Mouse (Mus musculus): ENCODE results near the gene Eif2ak3.
A peak's percentile ranks its signal among the peaks of the same experiment; 100 is the strongest.
"Not testable (repeated sequence)": the region's sequence is repeated elsewhere in the genome, so short reads cannot be mapped to it uniquely, and the experiment has no call there.

The Eif2ak3 gene

GRCm38 (mm10) chr6:70844002-70844804 is at the start of gene Eif2ak3:
Gene Eif2ak3, plus strand, starts transcription at chr6:70844515.
- peak; percentile 95 for DNase-seq (ENCODE audit: low read depth)

DNA sequence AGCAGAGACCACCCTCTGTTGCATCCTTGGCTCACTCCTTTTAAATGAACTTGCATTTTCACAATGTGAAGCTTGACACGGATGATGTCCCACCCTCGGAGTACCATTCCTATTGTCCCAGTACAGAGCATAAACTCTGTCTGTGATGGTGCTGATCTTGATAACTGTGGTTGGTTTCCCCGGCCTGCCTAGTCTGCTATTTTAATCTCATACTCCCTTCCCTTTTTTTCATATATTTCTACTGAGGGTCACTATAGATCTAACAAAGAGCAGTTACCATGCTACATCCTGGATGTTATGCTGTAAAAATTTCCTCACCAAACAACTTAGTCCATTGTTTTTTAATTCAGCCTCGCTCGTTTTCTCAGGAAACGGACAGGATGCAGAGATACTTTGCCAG is 47.4 kb upstream of the Eif2ak3 start:
- DNase-seq (ENCODE audit: low read depth), result no peak

- no peak for DNase-seq (ENCODE audit: low read depth)
Measured at GRCm38 (mm10) chr6:70797581-70798251, 46.6 kb upstream of the Eif2ak3 start.

- DNase-seq (ENCODE audit: low read depth), result no peak
Measured at GRCm38 (mm10) chr6:70804632-70805031, 39.7 kb upstream of the Eif2ak3 start.

DNA sequence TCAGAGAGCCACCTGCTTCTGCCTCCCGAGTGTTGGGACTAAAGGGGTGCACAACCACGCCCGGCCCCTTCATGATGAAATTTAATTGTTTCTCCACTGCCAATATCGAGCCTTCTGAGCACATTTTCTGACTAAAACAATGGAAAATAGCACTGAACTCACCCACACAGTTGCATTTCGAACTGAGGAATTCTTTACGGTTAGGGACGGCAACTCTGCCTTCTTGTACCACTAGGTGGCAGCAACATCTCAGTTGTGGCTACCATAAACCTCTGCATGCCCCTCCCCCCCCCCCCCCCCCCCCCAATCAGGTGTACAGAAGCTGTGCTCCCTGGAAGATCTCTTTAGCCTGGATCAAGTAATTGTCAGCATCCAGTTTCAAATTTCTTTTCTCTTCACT is 39.0 kb upstream of the Eif2ak3 start:
- DNase-seq (ENCODE audit: low read depth), result no peak

GRCm38 (mm10) chr6:70805820-70806513 is 38.3 kb upstream of the Eif2ak3 start:
- peak; percentile 76 for DNase-seq (ENCODE audit: low read depth)

GRCm38 (mm10) chr6:70806514-70806912 is 37.8 kb upstream of the Eif2ak3 start:
- no peak for DNase-seq (ENCODE audit: low read depth)

DNA sequence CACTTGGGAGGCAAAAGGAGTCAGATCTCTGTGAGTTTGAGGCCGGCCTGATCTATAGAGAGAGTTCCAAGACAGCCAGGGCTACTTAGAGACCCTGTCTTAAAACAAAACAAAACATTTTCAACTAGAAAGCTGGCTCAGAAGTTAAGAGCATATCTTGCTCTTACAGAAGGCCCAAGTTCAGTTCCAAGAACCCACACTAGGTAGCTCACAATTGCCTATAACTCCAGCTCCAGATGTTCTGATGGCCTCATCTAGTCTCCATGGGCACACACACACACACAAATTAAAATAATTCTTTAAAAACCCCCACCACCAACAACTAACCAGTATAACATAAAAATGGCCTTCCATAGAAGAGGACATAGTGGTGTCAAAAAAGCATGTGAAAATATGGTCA is 33.8 kb upstream of the Eif2ak3 start:
- no peak for DNase-seq (ENCODE audit: low read depth)

DNA sequence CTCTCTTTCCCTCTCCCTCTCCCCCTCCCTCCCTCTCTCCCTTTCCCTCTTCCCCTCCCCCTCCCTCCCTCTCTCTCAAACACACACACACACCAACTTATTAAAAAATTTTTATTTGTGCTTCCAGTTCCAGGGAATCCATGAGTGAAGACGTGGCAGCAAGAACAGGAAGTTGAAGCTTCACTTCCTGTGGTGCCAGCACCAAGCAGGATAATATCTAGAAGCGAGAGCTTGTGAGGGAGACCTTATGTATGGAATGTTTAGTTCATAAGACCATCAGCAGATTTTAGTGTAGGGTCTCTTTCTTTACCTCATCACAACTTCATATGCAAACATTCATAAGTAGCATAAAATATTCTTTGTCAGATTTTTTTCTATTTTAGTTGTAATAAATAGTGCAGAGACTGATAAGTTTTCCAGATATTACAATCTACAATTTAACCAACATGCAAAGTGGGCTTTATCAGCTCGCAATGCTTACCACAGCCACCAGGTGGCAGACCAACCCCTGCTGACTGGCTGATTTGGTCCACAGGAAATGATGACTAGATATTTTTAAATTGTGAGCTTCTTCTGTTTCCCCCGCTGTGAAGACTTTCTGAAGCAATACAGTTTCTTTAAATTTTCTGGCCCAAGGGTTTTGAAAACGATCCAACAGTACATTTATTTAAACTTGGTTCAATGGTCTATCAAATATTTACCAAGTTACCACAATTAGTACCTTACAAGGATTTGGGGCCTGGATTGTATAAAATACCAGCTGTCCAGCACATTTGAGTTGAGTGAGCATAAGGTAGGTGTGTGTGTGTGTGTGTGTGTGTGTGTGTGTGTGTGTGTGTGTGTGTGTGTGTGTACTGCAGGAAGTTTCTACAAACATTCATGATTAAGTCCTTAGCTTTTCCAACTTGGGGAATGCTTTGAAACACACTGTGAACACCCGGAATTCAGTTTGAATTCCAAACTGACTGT is 32.5 kb upstream of the Eif2ak3 start:
- peak; percentile 76 for DNase-seq (ENCODE audit: low read depth)

DNA sequence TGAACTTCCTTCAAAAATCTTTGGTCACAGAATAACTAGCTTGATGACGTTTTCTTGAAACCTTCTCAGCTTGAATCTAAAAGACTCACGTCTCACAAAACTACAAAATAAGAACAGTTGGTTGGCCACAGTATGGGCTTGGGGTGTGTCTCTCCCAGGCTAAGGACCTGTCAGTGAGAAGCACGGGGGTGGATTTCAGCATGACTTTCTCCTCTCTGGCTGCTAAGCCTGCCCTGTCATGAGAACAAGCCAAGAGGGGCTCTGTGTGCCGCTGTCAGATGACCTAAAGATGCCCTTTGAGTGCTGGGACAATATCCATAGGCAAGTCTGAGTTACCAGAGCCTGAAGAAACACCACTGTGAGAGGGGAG is 31.8 kb upstream of the Eif2ak3 start:
- DNase-seq (ENCODE audit: low read depth), result no peak

GRCm38 (mm10) chr6:70813921-70814628 is 30.2 kb upstream of the Eif2ak3 start:
- DNase-seq (ENCODE audit: low read depth), result no peak

- DNase-seq (ENCODE audit: low read depth), result no peak
Measured at GRCm38 (mm10) chr6:70814629-70814950, 29.7 kb upstream of the Eif2ak3 start.

GRCm38 (mm10) chr6:70815471-70815870 is 28.8 kb upstream of the Eif2ak3 start:
- no peak for DNase-seq (ENCODE audit: low read depth)

DNA sequence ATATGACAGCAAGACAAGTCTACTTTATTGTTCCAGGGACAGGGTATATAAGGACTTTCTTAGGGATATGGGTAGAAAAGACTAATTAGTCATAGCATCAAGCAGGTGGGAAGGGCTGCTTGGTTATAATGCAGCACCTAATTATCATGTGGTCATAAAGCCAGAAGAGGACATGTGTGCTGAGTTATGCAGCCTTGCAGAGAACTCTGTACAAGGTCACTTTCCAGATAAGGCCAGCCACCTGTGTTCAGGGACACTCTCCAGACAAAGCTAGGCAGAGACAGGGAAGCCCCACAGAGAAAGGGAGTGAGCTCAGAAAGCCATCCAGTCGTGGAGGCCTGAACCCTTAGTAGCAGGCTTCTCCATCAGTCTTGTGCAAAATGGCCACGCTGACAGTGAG is 22.7 kb upstream of the Eif2ak3 start:
- no peak for DNase-seq (ENCODE audit: low read depth)

- no peak for DNase-seq (ENCODE audit: low read depth)
Measured at GRCm38 (mm10) chr6:70822386-70822910, 21.9 kb upstream of the Eif2ak3 start.

- not testable (repeated sequence) for DNase-seq (ENCODE audit: low read depth)
Measured at GRCm38 (mm10) chr6:70823277-70823676, 21.0 kb upstream of the Eif2ak3 start.

DNA sequence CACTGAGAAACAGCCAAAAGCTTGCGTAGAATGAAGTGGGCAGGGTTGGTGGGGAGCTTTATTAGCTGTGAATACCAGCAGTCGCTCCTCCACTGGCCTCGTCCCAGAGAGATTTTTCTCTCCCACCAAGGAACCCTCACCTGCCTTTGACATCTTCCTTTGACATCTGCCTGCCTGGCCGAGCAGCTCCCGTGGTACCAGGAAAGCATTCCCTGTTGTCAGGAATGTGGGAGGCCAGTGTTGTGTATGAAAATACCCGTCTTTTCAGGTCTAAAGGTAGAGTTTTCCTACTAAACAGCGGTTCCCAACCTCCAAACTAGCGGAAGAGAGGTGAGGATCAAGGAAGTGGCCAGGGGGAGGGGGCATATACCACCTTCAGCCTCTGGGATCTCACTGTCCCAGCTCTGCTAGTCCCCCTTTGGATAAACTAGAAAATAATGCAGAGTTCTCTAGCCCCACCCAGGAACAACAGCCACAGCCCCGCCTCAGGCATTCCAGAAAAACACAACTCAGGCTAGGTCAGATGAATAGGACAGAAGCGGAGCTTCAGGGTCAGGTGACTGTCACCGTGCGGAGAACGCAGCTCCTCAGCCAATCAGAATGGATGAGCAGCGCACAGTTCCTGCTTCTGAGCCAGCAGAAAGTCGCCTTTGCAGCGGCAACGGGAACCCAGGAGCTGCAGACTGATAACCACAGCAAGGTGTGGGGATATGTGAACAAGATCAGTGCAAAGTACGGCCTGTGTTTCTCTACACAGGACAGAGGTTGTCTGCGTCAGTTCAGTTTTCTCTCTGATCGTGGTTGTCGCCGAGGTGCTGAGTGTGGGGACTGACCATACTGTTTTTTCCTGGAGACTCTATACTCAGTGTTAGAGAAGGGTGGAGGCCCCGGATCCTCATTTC is 20.0 kb upstream of the Eif2ak3 start:
- DNase-seq (ENCODE audit: low read depth), result no peak

GRCm38 (mm10) chr6:70824987-70825337 is 19.4 kb upstream of the Eif2ak3 start:
- DNase-seq (ENCODE audit: low read depth), result no peak

- DNase-seq (ENCODE audit: low read depth), result no peak
Measured at GRCm38 (mm10) chr6:70829451-70829850, 14.9 kb upstream of the Eif2ak3 start.

GRCm38 (mm10) chr6:70830552-70830951 is 13.8 kb upstream of the Eif2ak3 start:
- DNase-seq (ENCODE audit: low read depth), result no peak

Data from c-Kit-positive CD71-negative TER-119-negative erythroid progenitor cells, embryonic 14.5 days (primary cell).